Mouse (Mus musculus) c-Kit-negative CD71-positive TER-119-positive erythroid progenitor cells, embryonic 14.5 days (primary cell): ENCODE measurements around the gene Pgm5.

Experiments
- DNase-seq: peaks from one replicate; pipeline ENCODE4 v3.0.0-alpha.2; 2013; ENCODE audit warnings: low read depth, low spot score

The Pgm5 gene

DNA sequence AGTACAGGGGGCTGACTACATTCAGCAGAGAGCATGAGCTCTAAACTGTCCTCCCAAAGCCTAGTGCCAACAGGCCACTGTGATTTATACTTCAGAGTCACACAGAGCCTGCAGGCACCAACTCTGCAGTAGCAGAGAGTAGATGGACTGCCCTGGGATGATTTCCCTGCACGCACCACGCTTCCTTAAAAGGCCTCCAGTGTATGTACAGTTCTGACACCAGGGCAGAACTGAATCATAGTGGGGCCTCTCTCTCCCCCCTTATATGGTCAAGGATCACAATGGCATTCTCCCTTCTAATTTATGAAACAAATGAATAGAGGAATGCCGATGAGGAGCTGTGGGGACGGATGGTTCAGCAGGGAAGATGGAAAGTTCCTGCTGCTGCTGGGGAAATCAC is 91.3 kb downstream of the Pgm5 start:
- no peak for DNase-seq

DNA sequence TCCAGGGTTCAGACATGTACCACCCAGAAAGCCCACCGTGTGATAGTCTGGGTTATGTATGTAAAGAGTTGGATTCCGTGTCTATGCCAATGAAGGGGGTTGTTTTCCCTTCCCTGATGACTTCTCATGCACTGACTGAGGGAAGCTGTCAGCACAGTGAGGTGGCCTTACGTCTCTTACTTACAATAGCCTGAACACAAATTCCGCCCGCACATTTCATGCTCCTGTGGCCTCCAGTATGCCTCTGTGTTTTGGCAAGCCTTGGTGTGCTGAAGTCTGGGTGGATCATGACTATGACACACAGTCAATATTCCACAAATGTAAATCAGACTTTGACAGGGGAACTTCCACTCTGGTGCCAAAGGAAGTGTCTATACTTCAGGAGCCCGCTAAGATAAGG is 94.3 kb downstream of the Pgm5 start:
- DNase-seq, result no peak

DNA sequence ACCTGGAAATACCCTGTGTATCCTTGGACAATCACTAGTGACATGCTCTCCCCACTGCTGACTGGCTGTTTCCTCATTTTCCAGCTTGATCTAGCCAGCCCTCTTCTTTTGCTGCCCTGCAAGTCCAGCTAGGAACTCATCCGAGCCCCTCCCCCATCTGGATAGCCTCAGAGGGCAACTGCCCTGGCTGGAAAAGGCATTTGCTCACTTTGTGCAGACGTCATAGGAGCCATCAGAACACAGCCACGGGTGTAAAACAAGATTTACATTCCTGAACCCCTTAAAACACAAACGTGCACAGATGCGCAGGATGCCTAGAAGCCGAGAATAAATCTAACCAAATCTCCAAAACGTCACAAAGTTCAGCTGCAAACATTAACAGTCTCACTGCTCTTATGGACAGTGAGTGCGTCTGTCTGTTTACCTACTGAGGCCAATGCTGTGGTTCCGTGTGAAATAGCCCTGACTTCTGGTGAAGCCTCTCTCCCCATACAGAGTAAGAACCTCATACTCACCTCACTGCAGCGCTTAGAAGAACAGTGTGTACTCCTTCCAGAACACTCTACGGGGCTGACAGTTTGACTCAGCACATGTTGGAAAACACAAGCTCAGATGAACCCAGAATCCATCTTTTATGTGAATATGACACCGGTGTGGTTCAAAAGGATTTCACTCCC is 99.0 kb downstream of the Pgm5 start:
- no peak for DNase-seq

DNA sequence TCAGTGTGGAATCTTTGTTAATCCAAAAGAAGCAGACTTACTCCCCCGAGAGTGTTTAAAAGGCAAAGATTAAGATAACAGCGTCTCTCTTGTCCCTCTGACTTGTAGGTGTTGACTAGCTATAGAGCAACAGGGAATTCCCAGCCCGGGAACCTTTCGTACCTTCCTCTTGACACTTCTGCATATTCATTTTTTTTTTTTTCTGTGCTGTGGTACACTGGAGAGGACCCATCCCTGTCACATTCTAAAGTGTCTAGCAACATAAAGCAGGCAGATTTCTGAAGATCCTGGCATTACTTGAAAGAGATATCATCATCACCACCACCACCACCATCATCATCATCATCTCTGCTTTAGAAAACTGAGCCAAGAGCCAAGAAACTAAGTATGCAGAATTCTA is 105.0 kb downstream of the Pgm5 start:
- DNase-seq, result no peak

DNA sequence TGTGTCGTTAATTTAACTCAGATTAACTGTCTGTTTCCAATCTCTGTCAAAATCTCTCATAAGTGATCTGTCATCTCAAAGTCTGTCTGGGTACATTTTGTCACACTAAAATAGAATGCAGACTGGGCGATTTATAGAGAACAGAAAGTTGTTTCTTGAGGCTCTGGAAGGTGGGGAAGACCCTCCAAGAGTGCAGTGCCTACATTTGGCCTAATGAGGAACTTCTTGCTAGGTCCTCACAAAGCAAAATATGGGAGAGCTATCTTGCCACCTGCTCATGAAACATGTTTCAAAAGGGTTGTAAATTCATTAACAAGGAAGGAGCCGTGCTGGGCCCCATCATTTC is 107.2 kb downstream of the Pgm5 start:
- no peak for DNase-seq

DNA sequence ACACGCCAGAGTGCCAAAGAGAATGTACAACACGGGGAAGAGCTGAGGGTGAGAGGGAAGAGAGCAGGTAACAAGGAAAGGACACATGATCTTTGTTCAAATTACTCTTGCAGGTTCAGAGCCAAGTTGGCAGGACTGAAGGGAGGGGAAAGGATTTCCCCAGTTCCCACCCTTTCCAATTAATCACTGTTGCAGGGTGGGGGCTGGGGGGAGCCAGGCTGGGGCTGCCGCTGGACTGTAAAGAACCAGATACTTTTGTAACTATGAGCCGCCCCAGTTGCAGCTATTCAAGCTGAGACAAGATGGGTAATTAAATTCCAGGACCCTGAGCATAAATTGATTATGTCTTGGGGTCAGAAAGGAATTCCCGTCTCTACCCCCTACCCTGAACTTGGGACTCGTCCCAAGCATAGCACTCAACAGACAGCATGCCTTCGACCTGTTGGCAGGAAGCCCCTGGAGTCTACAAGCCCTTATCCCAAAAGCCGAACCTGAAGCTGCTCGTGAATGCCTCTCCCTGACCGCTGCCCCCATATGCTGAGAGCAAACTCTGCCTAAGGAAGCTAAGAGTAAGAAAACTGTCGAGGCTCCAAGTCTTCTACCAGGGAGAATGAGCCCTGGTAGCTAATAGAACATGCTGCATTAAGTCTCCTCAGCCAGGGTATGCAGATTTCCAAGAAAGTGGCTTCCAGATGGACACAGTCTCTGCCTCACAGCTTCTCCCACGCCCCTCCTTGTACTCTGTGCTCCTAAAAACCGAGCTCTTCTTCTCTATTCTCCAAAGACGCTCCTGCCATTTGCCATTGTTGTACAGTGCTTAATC is 107.8 kb downstream of the Pgm5 start:
- DNase-seq, result no peak

DNA sequence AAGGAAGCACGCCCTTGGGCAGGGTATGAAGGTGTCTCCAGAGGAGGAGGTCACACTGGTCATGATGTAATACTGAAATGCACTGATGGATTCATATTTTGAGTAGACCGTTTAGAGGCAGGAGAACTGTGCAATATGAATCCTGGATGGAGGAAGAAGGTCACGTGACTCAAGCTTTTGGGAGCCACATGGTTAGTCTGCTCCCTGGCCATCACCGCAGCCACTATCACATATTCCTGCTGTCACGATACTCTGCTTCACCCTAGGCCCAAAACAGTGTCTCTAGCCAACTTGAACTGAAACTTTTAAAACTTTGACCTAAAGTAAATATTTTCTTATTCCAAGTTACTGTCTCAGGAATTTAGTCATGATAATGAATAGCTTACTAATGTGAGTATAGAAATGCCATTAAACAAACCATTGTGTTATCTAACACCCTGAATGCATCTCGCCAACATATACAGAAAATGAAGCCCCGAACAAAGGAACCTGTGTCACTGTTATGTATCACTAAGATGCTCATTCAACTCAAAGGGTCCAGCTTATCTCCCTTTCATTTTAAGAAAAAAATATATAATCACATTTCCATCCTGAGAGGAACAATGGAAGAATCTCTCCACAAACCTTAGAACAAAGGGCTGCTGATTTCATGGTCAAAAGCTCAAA is 108.6 kb downstream of the Pgm5 start:
- no peak for DNase-seq

DNA sequence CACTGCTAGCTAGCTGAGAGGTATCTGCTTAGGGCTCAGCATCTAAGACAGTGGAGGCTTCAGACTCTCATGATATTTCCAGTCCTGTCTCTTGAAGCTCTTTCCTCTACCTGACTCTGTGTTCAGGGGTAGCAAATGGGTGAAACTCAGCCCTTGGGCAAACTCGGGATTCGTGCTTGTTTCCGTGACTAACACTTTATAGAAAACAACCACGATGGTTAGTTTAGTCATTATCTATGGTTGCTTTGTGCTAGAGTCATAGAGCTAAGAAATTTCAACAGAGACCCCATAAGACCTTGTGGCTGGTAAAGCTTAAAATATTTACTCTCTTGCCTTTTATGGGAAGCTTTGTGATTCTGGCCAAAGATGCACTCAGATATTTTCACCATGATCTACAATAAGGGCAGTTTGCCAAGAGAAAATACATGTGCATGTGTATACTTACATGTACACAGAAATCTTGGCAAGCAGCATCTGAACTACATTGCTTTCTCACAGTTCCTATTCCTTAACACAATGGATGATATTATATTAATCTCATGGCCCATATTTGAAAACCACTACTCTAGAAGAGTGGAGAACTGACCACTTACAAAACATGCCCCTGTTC is 115.3 kb downstream of the Pgm5 start:
- DNase-seq, result no peak

DNA sequence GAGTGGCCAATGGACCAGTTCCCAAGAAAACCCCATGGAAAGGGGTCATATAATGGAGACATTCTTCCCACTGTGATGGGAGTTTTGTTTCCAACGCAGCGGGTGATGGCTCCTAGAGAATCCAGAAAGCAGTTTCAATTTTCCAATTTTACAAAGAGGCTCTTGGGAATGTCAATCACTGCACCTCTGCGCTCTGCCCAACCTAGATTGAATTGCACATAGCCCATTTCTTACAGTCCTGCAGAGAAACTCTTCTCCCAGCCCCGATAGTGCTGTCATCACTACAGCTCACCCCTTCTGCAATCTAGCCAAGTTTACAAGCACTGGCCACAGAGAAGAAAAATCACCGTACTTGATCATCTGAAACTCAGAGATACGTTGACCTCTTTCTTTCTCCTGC is 119.0 kb downstream of the Pgm5 start:
- DNase-seq, result no peak

DNA sequence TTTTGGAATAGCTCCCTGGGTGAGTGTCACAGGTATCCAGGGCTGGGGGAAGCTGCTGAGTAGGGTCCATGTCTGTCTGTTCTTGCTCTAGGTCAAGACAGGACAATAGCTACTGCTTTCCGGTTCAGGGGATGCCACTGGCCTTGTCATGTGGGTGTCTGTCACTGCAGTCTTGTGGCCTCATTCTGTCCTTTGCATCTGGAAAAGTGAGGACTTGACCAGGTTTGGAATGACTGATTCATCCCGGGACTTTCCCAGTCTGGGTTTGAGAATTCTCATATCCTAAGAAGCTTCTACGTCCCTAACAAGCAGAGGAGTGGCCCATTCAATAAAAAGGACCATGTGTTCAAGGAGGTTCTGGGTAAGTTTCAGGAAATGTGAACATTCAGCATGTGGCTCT is 122.9 kb downstream of the Pgm5 start:
- DNase-seq, result no peak

DNA sequence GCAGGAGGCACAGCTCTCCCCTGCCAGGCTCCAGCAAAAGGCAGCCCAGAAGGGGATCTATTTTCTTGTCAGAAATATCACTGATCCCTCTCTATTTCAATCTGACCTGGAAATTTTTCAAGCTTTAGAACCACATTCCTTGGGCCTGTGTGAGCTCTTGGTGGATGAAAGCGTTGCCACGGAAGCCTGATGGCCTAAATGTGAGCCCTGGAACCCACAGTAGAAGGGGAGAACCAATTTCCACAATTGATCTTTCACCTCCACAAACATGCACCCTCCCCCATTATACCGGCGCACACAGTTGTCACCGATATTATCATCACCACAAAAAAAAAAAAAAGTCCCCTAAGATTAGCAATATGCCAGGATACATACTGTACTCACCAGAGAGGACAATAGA is 123.6 kb downstream of the Pgm5 start:
- no peak for DNase-seq

DNA sequence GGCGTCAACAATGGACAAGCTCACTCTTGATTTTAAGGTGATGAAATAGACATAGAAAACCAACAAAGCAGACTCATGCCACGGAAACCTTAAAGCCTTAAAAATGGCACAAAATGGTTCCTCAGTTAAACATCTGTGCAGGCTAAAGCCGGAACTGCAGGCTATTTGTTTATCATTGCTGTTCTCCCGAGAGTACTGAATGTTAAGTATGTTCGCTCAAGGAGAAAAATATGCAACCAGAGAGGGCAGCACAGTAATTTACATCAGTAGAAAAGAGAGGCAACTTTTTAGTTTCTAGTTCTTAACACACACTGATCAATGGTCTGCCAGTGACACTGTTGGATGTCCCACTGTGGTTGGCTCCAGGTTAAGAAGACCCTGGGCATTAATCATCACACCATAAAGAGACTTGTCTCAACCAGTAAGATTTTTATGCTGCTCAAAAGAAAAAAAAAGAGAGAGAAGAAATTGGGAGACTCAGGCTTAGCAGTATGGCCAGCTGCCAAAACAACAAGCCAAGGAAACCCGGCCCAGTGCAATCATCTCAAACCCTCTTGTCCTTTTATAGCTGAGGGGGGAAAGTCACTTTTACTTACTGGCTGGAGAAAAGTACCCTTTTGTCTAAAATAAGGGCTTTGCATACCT is 126.0 kb downstream of the Pgm5 start:
- DNase-seq, result no peak

DNA sequence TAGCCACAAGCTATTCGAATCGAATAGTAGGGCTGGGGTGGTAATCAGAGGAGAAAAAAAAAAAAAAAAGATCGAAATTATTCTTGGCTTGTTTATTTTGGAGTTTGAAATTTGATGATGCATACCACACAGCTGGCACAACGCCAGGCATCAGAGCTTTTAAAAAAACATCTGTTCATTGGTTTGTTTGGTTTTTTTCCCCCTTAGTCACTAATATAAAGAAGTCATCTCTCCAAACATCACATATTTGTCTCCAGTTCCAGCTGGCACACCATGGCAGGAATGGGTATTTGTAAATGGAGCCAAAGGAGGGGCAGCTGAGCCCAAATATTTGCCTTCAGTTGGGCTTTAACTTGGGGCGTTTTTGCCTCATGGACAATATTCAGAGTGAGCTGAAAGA is 131.0 kb downstream of the Pgm5 start:
- no peak for DNase-seq

DNA sequence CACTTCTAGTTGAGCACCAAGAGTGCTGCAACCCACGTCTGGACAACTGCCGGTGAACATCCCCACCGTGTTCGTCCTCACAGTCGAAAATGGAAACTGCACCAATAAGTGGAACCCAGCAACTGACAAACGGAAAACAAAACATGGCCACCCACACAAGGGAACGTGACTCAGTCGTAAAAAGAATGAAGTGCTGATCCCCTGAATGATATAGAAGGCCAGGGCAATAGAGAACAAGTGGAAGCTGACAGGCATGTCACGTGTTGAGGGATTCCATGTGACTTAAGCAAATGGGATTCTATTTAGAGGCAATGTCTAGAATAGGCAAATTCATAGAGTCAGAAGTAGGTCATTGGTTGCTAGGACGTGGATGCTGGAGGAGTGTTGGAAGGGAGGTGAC is 137.3 kb downstream of the Pgm5 start:
- DNase-seq, result no peak

DNA sequence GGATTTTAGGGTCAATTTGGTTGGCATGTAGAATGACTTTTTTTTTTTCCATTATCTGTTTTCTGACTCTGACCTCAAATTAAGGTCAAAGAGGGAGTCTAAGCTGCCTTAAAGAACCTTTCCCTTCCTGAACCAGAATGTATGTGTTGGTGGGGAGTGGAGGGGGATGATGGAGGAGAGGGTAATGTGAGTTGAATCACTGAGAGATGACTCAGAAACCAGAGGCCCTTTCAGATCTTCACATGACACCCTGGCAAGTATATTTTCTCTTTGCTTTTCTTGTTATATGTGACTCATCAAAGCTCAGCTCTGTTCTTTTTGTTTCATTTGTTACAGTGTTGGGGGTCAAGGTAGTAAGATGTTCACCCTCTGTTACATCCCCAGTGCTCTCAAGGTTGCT is 141.2 kb downstream of the Pgm5 start:
- no peak for DNase-seq

DNA sequence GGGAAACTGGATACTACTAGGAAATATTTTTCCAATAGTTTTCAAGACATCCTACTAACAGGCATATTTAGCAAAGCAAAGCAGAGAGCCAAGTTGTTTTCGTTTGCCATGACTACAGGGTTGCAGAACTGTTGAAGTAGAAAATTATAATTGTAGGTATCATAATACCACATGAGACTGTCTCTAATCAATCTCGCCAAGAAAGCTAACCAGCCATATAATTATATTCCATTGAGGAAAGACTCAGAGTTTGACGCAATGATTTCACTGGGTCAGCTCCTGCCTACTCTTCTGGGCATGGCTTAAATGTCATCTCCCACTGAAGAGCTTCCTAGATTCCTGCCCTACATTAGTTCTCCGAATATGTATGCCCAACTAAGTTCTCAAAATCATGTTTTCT is 142.2 kb downstream of the Pgm5 start:
- DNase-seq, result no peak

DNA sequence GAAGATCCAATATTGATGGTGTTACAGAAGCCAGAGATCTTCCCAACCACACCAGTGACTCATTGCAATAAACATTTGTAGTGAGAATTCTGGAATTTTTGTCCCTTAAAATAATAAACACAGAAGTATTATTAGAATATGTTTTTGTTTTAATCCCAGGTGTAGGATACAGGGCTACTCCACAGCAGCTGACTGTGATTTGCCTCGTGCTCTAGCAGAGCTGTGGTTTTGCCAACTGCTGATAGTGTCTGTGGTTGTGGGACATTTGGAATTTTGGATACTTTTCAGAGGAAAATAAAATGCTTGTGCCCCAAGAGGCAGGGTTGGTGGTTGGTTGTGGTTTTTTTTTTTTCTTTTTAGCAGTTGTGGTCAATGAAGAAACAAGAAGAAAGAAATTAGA is 143.6 kb downstream of the Pgm5 start:
- no peak for DNase-seq

DNA sequence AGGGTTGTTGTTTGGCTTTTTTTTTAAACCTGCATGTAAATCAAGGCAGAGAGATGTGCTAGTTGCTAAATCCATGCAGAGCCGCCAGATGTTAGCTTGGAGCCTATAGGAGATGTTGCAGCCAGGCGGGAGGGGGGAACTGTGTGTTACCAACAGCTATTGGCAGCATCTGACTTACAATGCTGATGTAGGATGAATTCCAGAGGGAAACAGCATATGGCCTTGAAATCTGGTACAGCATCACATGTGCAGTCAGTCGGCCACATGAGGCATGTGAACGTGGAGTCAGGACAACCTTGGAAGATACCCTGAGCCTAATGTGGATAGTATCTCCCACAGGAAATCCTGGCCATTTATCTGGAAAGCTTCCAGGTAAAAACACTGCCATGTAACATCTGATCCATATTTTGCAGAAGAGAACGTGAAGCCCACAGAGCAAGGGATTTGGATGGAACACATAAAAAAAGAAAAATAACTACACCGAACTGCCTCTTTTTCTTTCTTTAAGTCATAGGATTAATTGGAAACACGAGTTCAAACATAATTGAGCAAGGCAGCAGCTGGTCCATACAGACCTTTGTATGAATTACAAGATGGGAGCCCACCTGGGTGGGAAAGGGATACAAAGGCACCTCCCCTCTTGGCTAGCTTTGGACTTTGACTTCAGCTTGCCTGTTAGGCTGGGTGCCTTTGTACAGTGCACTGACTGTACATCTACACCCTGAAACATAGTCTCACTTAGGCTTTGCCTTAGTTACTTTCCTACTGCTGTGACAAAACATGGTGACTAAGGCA is 145.2 kb downstream of the Pgm5 start:
- DNase-seq, result no peak

DNA sequence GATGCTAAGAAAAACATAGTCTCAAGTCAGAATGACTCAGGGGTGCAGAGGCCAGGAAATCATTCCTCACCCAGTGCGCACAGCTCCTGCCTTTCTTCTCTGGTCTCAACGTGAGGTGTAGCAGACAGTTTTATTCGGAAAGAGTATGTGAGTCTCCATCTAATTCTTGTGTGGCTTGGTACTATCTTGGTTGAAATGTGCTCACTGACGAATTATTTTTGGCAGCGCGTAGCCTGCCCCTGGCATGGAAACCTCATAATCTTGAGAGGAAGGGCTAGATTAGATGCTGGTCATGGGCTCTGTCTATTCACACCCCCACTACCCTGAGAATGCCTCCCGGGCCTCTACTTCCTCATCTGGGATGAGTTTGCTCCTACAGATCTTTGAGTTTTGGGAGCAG is 153.6 kb downstream of the Pgm5 start:
- no peak for DNase-seq

DNA sequence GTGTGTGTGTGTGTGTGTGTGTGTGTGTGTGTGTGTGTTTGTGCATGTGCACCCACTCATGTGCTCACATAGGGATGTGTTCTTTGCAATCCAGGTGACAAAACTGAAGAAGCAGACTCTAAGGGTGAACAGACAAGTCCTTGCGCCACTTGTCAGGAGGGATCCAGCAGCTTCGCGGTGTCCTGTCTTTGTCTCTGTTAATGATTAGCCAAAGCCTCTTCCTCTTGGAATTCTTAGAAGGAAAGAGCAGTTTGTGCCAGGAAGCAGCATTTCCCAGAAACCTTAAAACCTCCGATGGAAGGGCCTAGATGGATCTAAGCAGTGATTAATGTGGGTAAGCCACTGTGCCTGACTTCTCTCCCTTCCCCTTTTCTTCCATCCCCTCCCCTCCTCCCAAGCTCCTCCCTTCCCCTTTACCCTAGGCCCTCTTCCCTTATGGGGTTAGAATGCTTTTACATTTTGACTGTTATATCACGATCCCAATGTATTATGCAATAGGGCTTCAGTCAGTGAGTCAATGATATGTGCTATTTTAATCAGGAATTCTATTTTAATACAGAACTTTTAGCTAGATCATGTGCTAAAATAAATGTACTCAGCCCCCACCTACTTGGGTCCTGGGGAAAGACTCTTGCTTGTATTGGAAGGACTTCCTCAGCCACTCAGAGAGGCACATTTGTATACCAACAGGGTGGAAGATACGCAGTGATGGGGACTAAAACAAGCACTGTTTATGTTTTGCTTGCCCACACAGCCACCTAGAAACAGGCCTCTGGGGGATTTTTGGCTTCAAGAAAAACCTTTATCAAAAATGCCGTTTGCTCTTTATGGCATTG is 154.4 kb downstream of the Pgm5 start:
- no peak for DNase-seq
